Mouse (Mus musculus): ENCODE measurements around the gene Ubl7. TPM values are rescaled to one million over a fixed set of nuclear protein-coding genes. Genes with fewer than 3 reads are reported as not detected.

Gene Ubl7
- polyA plus RNA-seq, 1 experiment, result 714 TPM

DNA sequence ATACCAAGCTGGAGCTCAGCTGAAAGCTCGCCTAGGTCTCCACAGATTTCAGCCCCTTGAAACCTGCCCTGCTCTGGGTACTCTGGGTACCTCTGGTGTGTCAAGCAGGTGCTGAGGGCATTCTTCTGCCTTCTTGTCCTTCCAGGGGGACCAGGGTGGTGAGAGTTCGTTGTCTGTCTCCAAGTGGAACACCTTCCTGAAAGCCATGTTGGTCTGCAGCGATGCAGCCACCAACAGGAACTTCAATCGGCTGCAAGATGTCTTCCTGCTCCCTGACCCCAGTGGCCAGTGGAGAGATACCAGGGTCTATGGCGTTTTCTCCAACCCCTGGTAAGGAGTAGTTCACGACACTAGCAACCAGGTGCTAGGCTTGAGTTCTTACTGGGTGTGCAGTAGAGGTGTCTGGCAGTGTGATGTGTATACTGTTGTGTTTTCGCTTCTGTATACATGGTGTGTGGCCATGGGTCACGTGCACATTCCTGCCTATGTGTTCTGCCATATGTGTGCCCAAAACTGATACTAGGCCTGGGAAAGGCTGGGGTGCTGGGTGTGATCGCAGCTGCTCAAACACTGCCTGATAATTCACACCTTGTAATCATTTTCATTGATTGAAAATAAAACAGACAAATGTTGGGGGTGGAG is 45.5 kb downstream of the Ubl7 start:
- H3K4me1 ChIP-seq (ENCODE audit: control insufficient read depth, insufficient read depth, low read length), result peaks cover 5% of the 10 kb centered on the region
- TF ChIP-seq CTCF (IDR thresholded peaks at IDR 0.05; ENCODE audit: control insufficient read depth, insufficient read depth, insufficient replicate concordance, low read depth, low read length) (no peak), POLR2A (IDR thresholded peaks at IDR 0.05; ENCODE audit: control insufficient read depth, low read depth, low read length) (no peak)
- H3K27ac ChIP-seq (ENCODE audit: control insufficient read depth, insufficient read depth, low read depth, low read length), result no peak overlapping the region
- H3K36me3 ChIP-seq (ENCODE audit: control insufficient read depth, insufficient read depth, low read length), result no peaks in the 10 kb centered on the region
- H3K4me3 ChIP-seq (ENCODE audit: control insufficient read depth, low read depth, low read length), result no peak overlapping the region
- H3K27me3 ChIP-seq (ENCODE audit: control insufficient read depth, insufficient read depth, low read length), result no peaks in the 10 kb centered on the region

DNA sequence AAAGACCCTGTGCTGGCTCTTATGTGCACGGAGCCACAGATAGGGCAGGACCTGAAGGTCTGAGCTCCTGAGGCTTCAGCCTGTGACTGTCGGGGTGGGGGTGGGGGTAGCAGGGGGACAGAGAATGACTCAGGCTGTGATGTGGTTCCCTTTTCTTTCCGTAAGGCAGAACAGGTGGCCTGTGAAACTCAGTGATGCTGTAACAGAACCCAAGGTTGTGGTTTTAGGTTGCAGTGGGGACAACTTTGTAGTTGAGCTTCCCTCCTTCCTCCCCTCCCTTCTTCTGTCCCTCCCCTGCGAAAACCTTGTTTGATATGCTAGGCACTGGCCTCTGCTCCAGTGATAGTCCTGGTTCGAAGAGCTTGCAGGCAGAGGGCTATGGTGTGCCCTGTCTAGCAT is 46.1 kb downstream of the Ubl7 start:
- no peak overlapping the region for H3K4me3 ChIP-seq (ENCODE audit: control insufficient read depth, low read depth, low read length)
- no peaks in the 10 kb centered on the region for H3K27me3 ChIP-seq (ENCODE audit: control insufficient read depth, insufficient read depth, low read length)
- TF ChIP-seq CTCF (IDR thresholded peaks at IDR 0.05; ENCODE audit: control insufficient read depth, insufficient read depth, insufficient replicate concordance, low read depth, low read length), result no peak
- H3K27ac ChIP-seq (ENCODE audit: control insufficient read depth, insufficient read depth, low read depth, low read length), result no peak overlapping the region
- peaks cover 5% of the 10 kb centered on the region for H3K4me1 ChIP-seq (ENCODE audit: control insufficient read depth, insufficient read depth, low read length)
- no peaks in the 10 kb centered on the region for H3K36me3 ChIP-seq (ENCODE audit: control insufficient read depth, insufficient read depth, low read length)

DNA sequence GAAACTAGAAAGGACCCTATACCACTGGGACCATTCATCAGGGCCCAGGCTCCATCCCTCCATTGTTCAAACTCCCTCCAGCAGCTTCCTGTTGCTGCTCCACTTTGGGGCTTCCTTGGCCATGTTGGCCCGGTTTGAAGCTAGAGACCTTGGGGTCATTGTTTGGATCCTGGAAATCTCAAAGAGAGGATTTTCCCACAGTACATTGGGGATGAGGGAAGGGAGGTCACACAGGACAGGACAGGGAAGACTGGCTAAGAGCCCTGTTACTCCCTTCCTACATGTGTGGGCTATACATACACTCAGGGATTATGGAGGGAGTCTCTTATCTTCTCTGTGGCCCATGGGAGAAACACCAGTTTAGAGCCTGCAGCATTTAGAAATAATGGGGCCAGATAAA is 47.8 kb downstream of the Ubl7 start:
- TF ChIP-seq CTCF (IDR thresholded peaks at IDR 0.05; ENCODE audit: control insufficient read depth, insufficient read depth, insufficient replicate concordance, low read depth, low read length), result no peak
- TF ChIP-seq POLR2A (IDR thresholded peaks at IDR 0.05; ENCODE audit: control insufficient read depth, low read depth, low read length), result no peak

DNA sequence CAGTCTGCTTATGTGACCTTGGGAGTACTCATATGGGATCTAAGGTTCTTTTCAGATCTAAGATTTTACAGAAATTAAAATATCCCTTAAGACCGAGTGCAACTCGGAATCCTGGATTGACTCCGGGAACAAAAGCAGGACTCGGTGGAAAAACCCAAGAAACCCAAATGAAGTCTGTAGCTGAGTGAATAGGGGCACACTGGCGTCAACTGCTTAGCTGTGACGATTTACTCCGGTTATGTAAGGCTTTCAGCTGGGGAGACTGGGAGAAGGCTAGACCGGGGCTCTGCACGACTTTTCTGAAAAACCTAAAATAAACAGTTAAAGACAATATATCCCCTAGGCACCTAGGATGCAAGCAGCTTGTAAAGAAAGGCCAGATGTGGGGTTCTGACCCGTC is 48.6 kb downstream of the Ubl7 start:
- no peak overlapping the region for H3K4me3 ChIP-seq (ENCODE audit: control insufficient read depth, low read depth, low read length)
- no peaks in the 10 kb centered on the region for H3K36me3 ChIP-seq (ENCODE audit: control insufficient read depth, insufficient read depth, low read length)
- TF ChIP-seq POLR2A (IDR thresholded peaks at IDR 0.05; ENCODE audit: control insufficient read depth, low read depth, low read length) (no peak), CTCF (IDR thresholded peaks at IDR 0.05; ENCODE audit: control insufficient read depth, insufficient read depth, insufficient replicate concordance, low read depth, low read length) (no peak)
- H3K27me3 ChIP-seq (ENCODE audit: control insufficient read depth, insufficient read depth, low read length), result no peaks in the 10 kb centered on the region
- H3K4me1 ChIP-seq (ENCODE audit: control insufficient read depth, insufficient read depth, low read length), result no peaks in the 10 kb centered on the region; the same call in 1 of the 2 replicates
- peak overlapping the region; percentile 19; the same call in 1 of the 2 replicates for H3K27ac ChIP-seq (ENCODE audit: control insufficient read depth, insufficient read depth, low read depth, low read length)

More for the DNA sequence above, 47.8 kb downstream of the Ubl7 start:
- no peaks in the 10 kb centered on the region for H3K36me3 ChIP-seq (ENCODE audit: control insufficient read depth, insufficient read depth, low read length)
- no peak overlapping the region for H3K27ac ChIP-seq (ENCODE audit: control insufficient read depth, insufficient read depth, low read depth, low read length)
- no peak overlapping the region for H3K4me3 ChIP-seq (ENCODE audit: control insufficient read depth, low read depth, low read length)
- no peaks in the 10 kb centered on the region for H3K27me3 ChIP-seq (ENCODE audit: control insufficient read depth, insufficient read depth, low read length)
- H3K4me1 ChIP-seq (ENCODE audit: control insufficient read depth, insufficient read depth, low read length), result peaks cover under 1% of the 10 kb centered on the region; the same call in 1 of the 2 replicates

DNA sequence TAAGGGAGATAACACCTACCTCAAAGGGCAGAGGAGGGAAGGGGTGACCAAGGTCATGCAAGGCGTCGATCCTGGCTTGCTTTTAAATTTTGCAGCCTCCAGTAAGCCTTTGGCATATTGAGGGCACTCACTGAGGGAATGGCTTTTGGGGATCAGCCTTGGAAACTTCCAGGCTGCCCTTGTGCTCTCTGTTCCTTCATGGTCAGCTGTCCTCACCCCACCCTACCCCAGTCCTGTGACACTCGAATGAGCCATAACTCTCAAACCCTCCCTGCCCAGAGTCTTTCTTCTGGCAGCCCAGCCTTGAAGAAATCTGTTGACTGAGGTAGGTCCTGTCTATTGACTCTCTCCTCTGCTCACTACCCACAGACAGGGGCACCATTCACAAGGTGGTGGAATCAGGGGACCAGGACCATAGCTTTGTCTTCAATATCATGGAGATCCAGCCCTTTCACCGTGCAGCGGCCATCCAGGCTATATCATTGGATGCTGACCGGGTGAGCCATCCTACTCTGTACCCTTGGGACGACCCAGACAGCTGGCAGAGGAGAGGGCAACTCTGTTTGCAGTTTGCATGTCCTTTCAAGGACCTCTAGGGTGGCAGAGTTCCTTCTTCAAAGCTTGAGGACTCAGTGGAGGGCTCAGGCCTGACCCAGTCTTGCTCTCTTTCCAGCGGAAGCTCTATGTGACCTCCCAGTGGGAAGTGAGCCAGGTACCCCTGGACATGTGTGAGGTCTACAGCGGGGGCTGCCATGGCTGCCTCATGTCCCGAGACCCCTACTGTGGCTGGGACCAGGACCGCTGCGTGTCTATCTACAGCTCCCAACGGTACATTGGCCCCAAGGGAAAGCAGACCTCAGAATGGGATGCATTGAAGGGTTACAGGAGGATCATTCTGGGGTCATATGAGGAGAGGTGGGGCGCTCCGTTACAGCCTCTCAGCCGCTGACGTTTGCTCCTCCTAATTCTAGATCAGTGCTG is 49.4 kb downstream of the Ubl7 start:
- no peaks in the 10 kb centered on the region for H3K4me1 ChIP-seq (ENCODE audit: control insufficient read depth, insufficient read depth, low read length)

DNA sequence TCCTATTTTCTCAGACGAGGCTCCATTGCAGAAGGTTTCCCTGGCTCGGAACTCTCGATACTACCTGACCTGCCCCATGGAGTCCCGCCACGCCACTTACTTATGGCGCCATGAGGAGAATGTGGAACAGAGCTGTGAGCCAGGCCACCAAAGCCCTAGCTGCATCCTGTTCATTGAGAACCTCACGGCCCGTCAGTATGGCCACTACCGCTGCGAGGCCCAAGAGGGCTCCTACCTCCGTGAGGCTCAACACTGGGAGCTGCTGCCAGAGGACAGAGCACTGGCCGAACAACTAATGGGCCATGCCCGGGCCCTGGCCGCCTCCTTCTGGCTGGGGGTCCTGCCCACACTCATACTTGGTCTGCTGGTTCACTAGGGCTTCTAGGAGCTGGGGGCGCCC is 50.4 kb downstream of the Ubl7 start:
- no peaks in the 10 kb centered on the region for H3K4me1 ChIP-seq (ENCODE audit: control insufficient read depth, insufficient read depth, low read length)
- H3K27ac ChIP-seq (ENCODE audit: control insufficient read depth, insufficient read depth, low read depth, low read length), result no peak overlapping the region
- TF ChIP-seq POLR2A (IDR thresholded peaks at IDR 0.05; ENCODE audit: control insufficient read depth, low read depth, low read length) (no peak), CTCF (IDR thresholded peaks at IDR 0.05; ENCODE audit: control insufficient read depth, insufficient read depth, insufficient replicate concordance, low read depth, low read length) (no peak)
- H3K27me3 ChIP-seq (ENCODE audit: control insufficient read depth, insufficient read depth, low read length), result no peaks in the 10 kb centered on the region
- H3K36me3 ChIP-seq (ENCODE audit: control insufficient read depth, insufficient read depth, low read length), result no peaks in the 10 kb centered on the region
- no peak overlapping the region for H3K4me3 ChIP-seq (ENCODE audit: control insufficient read depth, low read depth, low read length)

More for the DNA sequence above, 49.4 kb downstream of the Ubl7 start:
- Histone ChIP-seq H3K36me3 (ENCODE audit: control insufficient read depth, insufficient read depth, low read length) (no peaks in the 10 kb centered on the region), H3K27me3 (ENCODE audit: control insufficient read depth, insufficient read depth, low read length) (no peaks in the 10 kb centered on the region), H3K27ac (ENCODE audit: control insufficient read depth, insufficient read depth, low read depth, low read length) (no peak overlapping the region), H3K4me3 (ENCODE audit: control insufficient read depth, low read depth, low read length) (no peak overlapping the region)
- TF ChIP-seq POLR2A (IDR thresholded peaks at IDR 0.05; ENCODE audit: control insufficient read depth, low read depth, low read length) (no peak), CTCF (IDR thresholded peaks at IDR 0.05; ENCODE audit: control insufficient read depth, insufficient read depth, insufficient replicate concordance, low read depth, low read length) (no peak)

Measured in testis, adult 2 months (tissue).